Mouse (Mus musculus) limb, embryonic 11.5 days (tissue): Measurements from ENCODE around the gene Gse1. TPM values are rescaled to one million over a fixed set of nuclear protein-coding genes. Genes with fewer than 3 reads are reported as not detected.

Source experiments
- ATAC-seq: fragments of 200-750 bp; cut with Nextera tagmentation; 2 replicates; pipeline ENCODE4 v1.8.0; 2017; ENCODE audit warnings: low read depth; ENCODE audit not compliant: insufficient number of reproducible peaks, low FRiP score, low TSS enrichment
- DNase-seq: peaks from one replicate; pipeline ENCODE4 v3.0.0-alpha.2; 2015; ENCODE audit warnings: low spot score
- H3K27ac ChIP-seq: fragments of 300-500 bp; sonication (generic); replicated peaks from 2 replicates; pipeline ENCODE4 v1.5.1; 2014; ENCODE audit warnings: low read depth, mild to moderate bottlenecking, low read length
- H3K27me3 ChIP-seq: fragments of 300-500 bp; sonication (generic); 2 replicates; pipeline ENCODE4 v1.6.1; 2014; ENCODE audit warnings: mild to moderate bottlenecking, low read length, mixed read lengths; ENCODE audit not compliant: control insufficient read depth, insufficient read depth
- H3K36me3 ChIP-seq: fragments of 300-500 bp; sonication (generic); 2 replicates; pipeline ENCODE4 v1.6.1; 2014; ENCODE audit warnings: mild to moderate bottlenecking, low read length, moderate library complexity, mixed read lengths; ENCODE audit not compliant: control insufficient read depth, insufficient read depth
- H3K4me1 ChIP-seq: fragments of 300-500 bp; sonication (generic); 2 replicates; pipeline ENCODE4 v1.6.1; 2014; ENCODE audit warnings: low read length, mixed read lengths; ENCODE audit not compliant: control insufficient read depth, insufficient read depth
- H3K4me2 ChIP-seq: fragments of 300-500 bp; sonication (generic); 2 replicates; pipeline ENCODE4 v1.6.1; 2014; ENCODE audit warnings: low read depth, mild to moderate bottlenecking, moderate library complexity; ENCODE audit not compliant: severe bottlenecking
- H3K4me3 ChIP-seq: fragments of 300-500 bp; sonication (generic); 2 replicates; pipeline ENCODE4 v1.5.1; 2014; ENCODE audit warnings: low read depth, low read length
- H3K9ac ChIP-seq: fragments of 300-500 bp; sonication (generic); 2 replicates; pipeline ENCODE4 v1.6.1; 2014; ENCODE audit warnings: mild to moderate bottlenecking, low read length
- H3K9me3 ChIP-seq: fragments of 300-500 bp; sonication (generic); 2 replicates; pipeline ENCODE4 v1.6.1; 2016; ENCODE audit warnings: low read length; ENCODE audit not compliant: control insufficient read depth
- WGBS: fragments of 180-500 bp; shearing (Covaris S2); extraction: QIAGEN DNeasy Blood & Tissue Kit; methylation state at CpG from one replicate; pipeline ENCODE4 v1.1.7; 2014; 5-methylcytosine and 5-hydroxymethylcytosine counted together
- polyA plus RNA-seq: library from polyadenylated mRNA; unstranded; fragments of >200 nt; fragmentation: Nextera tagmentation; extraction: Ambion mirVana; gene quantifications from 2 replicates; pipeline ENCODE4 v1.2.1, GENCODE M21; 2014

Gene Gse1
- polyA plus RNA-seq, 1 experiment from 2014 or later: 6.6 TPM

DNA sequence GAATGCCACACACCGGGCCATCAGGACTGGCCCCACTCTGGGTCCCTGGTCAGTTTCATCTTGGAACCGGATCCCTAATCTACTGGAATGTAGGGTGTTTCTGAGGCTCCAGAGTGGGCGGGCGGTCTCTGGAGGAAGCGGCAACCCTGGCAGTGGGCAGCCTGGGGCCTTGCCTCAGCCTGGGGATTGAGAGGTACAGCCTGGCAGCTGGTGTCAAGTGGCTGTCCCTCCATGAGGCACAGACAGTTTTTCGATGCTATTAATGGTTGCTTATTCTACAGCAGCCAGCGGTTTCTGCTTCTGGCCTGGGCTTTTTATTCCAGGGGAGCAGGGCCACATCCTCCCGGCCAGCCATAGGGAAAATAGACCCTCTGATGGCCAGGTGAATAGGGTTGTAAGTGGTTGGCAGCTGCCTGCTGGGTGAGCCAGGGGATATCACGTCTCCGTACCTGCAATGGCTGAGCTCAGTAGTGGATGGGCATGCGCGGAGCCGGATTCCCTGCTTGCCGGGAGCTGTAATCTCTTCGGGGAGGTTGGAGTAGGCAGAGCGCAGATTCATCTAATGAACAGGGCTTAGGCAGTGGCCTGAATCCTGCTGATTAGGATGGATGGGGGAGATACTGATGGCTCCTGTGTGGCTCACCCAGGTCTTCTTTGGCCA lies 22.6 kb downstream of the Gse1 start:
- 77% methylated on average over 16 of the region's 16 CpGs for WGBS
- ATAC-seq: no peak
- H3K27ac ChIP-seq: no peak overlapping the region; the same call in 1 of the 2 replicates

GRCm38 (mm10) chr8:120251411-120252035 lies 23.3 kb downstream of the Gse1 start:
- Histone ChIP-seq H3K27ac (no peak overlapping the region), H3K9ac (no peak overlapping the region), H3K9me3 (no peaks in the 10 kb centered on the region), H3K36me3 (no peaks in the 10 kb centered on the region; the same call in 1 of the 2 replicates), H3K4me1 (peaks cover 18% of the 10 kb centered on the region), H3K4me2 (no peak overlapping the region), H3K4me3 (no peak overlapping the region), H3K27me3 (no peaks in the 10 kb centered on the region)
- no peak for ATAC-seq
- no peak for DNase-seq
- 67% methylated on average over 9 of the region's 9 CpGs for WGBS

More for the DNA sequence above, 22.6 kb downstream of the Gse1 start:
- Histone ChIP-seq H3K4me2 (no peak overlapping the region), H3K4me1 (peaks cover 12% of the 10 kb centered on the region), H3K9me3 (no peaks in the 10 kb centered on the region), H3K4me3 (no peak overlapping the region), H3K36me3 (no peaks in the 10 kb centered on the region; the same call in 1 of the 2 replicates), H3K9ac (no peak overlapping the region), H3K27me3 (no peaks in the 10 kb centered on the region)
- no peak for DNase-seq

DNA sequence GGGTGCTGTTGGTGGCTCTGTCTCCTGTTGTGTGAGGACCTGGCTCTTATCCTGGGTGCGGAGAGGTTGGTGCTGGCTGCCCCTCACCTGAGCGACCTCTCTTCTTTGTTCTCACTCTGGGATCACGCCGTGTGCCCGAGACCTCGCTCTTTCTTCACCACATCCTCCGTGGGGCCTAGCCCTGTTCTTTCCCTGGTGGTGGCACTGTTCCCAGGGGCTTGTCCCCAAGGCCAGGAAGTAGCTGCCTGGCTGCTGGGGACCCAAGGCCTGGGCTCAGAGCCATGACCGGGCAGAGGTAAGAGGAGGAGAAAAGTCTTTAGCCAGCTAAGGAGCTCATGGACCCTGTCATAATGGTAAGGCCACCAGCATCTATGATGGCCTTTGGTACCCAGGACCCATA lies 25.4 kb downstream of the Gse1 start:
- Histone ChIP-seq H3K27me3 (no peaks in the 10 kb centered on the region), H3K4me3 (no peak overlapping the region), H3K9ac (no peak overlapping the region), H3K4me1 (peaks cover 29% of the 10 kb centered on the region), H3K4me2 (no peak overlapping the region), H3K36me3 (no peaks in the 10 kb centered on the region; the same call in 1 of the 2 replicates), H3K27ac (no peak overlapping the region), H3K9me3 (no peaks in the 10 kb centered on the region)
- ATAC-seq (no peak), DNase-seq (no peak)
- WGBS: 89% methylated on average over 8 of the region's 8 CpGs

GRCm38 (mm10) chr8:120255406-120255987 lies 27.2 kb downstream of the Gse1 start:
- H3K36me3 ChIP-seq: no peaks in the 10 kb centered on the region; the same call in 1 of the 2 replicates
- peaks cover 44% of the 10 kb centered on the region for H3K4me1 ChIP-seq
- no peak overlapping the region for H3K4me3 ChIP-seq
- WGBS: 86% methylated on average over 6 of the region's 6 CpGs
- H3K9me3 ChIP-seq: no peaks in the 10 kb centered on the region
- H3K4me2 ChIP-seq: no peak overlapping the region
- ATAC-seq (no peak), DNase-seq (no peak)
- no peak overlapping the region for H3K27ac ChIP-seq
- H3K27me3 ChIP-seq: no peaks in the 10 kb centered on the region
- H3K9ac ChIP-seq: no peak overlapping the region

DNA sequence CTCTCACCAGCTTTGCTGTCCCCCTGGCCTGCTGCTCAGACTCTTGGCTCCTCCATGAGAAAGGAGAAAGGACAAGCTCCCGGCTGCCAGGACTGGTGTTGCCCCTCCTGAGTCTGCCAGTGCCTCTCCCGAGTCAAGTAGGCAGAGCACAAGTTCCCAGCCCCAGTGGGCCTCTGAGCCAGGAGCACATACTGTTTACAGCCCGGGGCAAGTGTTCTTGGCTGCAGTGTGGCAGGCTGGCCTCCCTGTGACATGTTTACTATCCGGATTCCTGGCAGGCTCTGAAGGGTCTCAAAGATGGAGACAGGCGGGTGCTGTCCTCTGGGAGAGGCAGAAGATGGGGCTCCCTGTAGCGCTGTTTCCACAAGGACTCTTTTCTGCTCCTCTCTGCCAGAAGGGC lies 28.7 kb downstream of the Gse1 start:
- WGBS: 41% methylated on average over 6 of the region's 6 CpGs
- no peaks in the 10 kb centered on the region for H3K27me3 ChIP-seq
- no peak overlapping the region for H3K4me2 ChIP-seq
- ATAC-seq (no peak), DNase-seq (no peak)
- no peak overlapping the region for H3K4me3 ChIP-seq
- H3K4me1 ChIP-seq: peaks cover 55% of the 10 kb centered on the region
- no peak overlapping the region; the same call in 1 of the 2 replicates for H3K27ac ChIP-seq
- no peak overlapping the region for H3K9ac ChIP-seq
- H3K36me3 ChIP-seq: no peaks in the 10 kb centered on the region; the same call in 1 of the 2 replicates
- H3K9me3 ChIP-seq: no peaks in the 10 kb centered on the region

DNA sequence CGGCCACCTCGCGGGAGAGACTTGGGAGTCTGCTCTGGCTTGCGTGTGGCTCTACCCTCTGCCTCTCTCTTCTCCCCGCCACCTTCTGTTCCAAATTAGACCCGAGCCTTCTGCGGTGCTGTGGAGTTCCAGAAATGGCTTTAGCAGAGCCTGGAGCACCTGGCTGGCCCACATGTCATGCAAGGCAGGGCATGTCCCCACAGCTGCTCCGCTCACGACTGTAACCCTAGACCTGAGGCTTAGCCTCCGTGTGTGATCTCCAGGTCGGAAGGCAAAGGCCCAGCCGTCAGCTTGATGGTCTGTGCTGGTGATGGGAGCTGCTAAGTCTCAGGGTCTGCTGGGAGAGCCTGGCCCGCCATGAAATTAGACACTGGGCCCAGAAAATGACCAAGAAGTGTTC lies 30.9 kb downstream of the Gse1 start:
- H3K27ac ChIP-seq: peak overlapping the region; percentile 30; the same call in 1 of the 2 replicates
- no peaks in the 10 kb centered on the region; the same call in 1 of the 2 replicates for H3K36me3 ChIP-seq
- H3K4me2 ChIP-seq: 0 out of 2 replicates have a peak overlapping the region, but pooled peaks have one; percentile 2
- no peak overlapping the region for H3K9ac ChIP-seq
- 35% methylated on average over 13 of the region's 13 CpGs for WGBS
- H3K9me3 ChIP-seq: no peaks in the 10 kb centered on the region
- H3K4me1 ChIP-seq: peaks cover 67% of the 10 kb centered on the region
- no peak overlapping the region for H3K4me3 ChIP-seq
- ATAC-seq: peak; percentile 66
- peak; percentile 84 for DNase-seq
- H3K27me3 ChIP-seq: no peaks in the 10 kb centered on the region

GRCm38 (mm10) chr8:120260677-120261076 lies 32.4 kb downstream of the Gse1 start:
- ATAC-seq (no peak), DNase-seq (no peak)
- peak overlapping the region; percentile 68 for H3K27ac ChIP-seq
- H3K9ac ChIP-seq: no peak overlapping the region
- no peaks in the 10 kb centered on the region for H3K9me3 ChIP-seq
- no peaks in the 10 kb centered on the region; the same call in 1 of the 2 replicates for H3K36me3 ChIP-seq
- H3K4me1 ChIP-seq: peaks cover 74% of the 10 kb centered on the region
- H3K4me3 ChIP-seq: no peak overlapping the region
- H3K4me2 ChIP-seq: no peak overlapping the region
- no peaks in the 10 kb centered on the region for H3K27me3 ChIP-seq
- WGBS: 87% methylated on average over 5 of the region's 5 CpGs

DNA sequence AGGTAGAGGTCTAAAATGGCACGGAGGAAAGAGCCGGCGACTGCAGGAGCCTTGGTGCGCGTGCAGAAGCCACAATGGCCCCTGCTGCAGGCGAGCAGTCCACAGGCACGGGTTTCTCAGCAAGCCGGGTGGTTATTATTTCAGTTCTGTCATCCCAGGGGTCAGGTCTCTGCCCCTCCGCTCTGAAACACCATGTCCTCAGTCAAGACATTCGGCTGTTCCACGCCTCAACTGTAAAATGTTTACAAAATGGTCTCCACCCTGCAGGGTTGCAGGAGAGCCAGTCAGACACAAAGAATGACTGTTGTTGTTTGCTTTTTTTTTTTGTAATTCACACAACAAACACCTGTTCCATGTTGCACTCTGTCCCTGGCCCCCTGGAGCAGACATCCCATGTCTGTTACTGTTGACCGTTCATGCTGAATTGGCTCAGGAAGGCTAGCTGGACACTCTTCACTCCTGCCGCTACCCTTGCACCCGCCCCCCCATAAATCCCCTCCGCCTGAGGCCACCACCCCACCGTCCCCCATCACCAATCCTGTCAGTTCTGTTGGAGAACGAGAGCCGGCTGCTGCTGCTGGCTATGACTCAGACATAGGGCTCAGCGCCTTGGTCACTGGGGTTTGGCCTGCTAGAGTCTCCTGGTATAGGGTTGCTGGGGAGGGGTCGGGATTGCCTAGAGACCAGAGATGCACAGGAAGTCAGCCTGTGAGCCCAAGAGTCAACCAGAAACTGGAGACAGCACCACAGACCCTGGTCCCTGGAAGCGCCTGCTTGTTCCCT lies 33.3 kb downstream of the Gse1 start:
- H3K27me3 ChIP-seq: no peaks in the 10 kb centered on the region
- H3K36me3 ChIP-seq: no peaks in the 10 kb centered on the region
- no peak overlapping the region for H3K4me2 ChIP-seq
- DNase-seq: no peak
- peak overlapping the region; percentile 68 for H3K27ac ChIP-seq
- no peaks in the 10 kb centered on the region for H3K9me3 ChIP-seq
- 27% methylated on average over 21 of the region's 21 CpGs for WGBS
- H3K4me1 ChIP-seq: peaks cover 76% of the 10 kb centered on the region
- no peak for ATAC-seq
- no peak overlapping the region for H3K9ac ChIP-seq
- no peak overlapping the region for H3K4me3 ChIP-seq
